Comparison of ENCODE assay signal across 9 mouse cellular contexts in genomic region chr9:21598198-21598597, GRCm38 (mm10). TPM values are rescaled to one million over a fixed set of nuclear protein-coding genes. Genes with fewer than 3 reads are reported as not detected.
DNase-seq lines count a peak whose midpoint lies in the region; ATAC-seq and TF ChIP-seq lines count a peak whose summit lies in the region.
"Had no signal": no experiment of that assay in that cellular context is flagged by ENCODE, and none has a peak within 500 bp of the region (broad histone marks: within the 10 kb centered on the region; RNA-seq: fewer than 3 reads in every experiment).

No protein-coding gene starts in this region.

- no peaks in the 10 kb centered on the region for H3K27me3 ChIP-seq in embryonic facial prominence, embryonic 11.5 days (ENCODE audit: control insufficient read depth, insufficient read depth, low read length)
- no peaks in the 10 kb centered on the region for H3K27me3 ChIP-seq in embryonic facial prominence, embryonic 10.5 days (replicated peaks; ENCODE audit: low read depth, poor library complexity, severe bottlenecking)
- H3K27me3 ChIP-seq: Patski had no signal

- no peaks in the 10 kb centered on the region for H3K9me3 ChIP-seq in embryonic facial prominence, embryonic 11.5 days (replicated peaks; ENCODE audit: control insufficient read depth, low read length)
- H3K9me3 ChIP-seq in embryonic facial prominence, embryonic 10.5 days, result no peaks in the 10 kb centered on the region

- H3K4me2 ChIP-seq in embryonic facial prominence, embryonic 11.5 days (ENCODE audit: low read depth, low read length), result no peak overlapping the region

- no peak overlapping the region for H3K4me3 ChIP-seq in embryonic facial prominence, embryonic 11.5 days (ENCODE audit: low read depth, low read length)
- no peak overlapping the region for H3K4me3 ChIP-seq in embryonic facial prominence, embryonic 10.5 days
- no peak overlapping the region for H3K4me3 ChIP-seq in bone marrow macrophage, adult 2 months (ENCODE audit: insufficient read depth, low read length)

- 37% methylated on average over 2 of the region's 2 CpGs for WGBS in embryonic facial prominence, embryonic 11.5 days
- WGBS in embryonic facial prominence, embryonic 10.5 days, result 34% methylated on average over 2 of the region's 2 CpGs

- no peak overlapping the region for H3K27ac ChIP-seq in embryonic facial prominence, embryonic 11.5 days (replicated peaks; ENCODE audit: low read depth, low read length)
- H3K27ac ChIP-seq in embryonic facial prominence, embryonic 10.5 days (replicated peaks), result no peak overlapping the region
- no peak overlapping the region for H3K27ac ChIP-seq in bone marrow macrophage, adult 2 months (ENCODE audit: insufficient read depth, low read depth, low read length)

- no peaks in the 10 kb centered on the region for H3K36me3 ChIP-seq in embryonic facial prominence, embryonic 11.5 days (replicated peaks; ENCODE audit: control insufficient read depth, insufficient read depth, low read depth, low read length)
- peaks cover 24% of the 10 kb centered on the region for H3K36me3 ChIP-seq in embryonic facial prominence, embryonic 10.5 days (replicated peaks)

- 0 out of 2 replicates have a peak, but pooled peaks have one; percentile 17 for TF ChIP-seq CTCF in bone marrow macrophage, adult 2 months (IDR thresholded peaks at IDR 0.05; ENCODE audit: low read depth, low read length)

- TF ChIP-seq POLR2A in bone marrow macrophage, adult 2 months (IDR thresholded peaks at IDR 0.05; ENCODE audit: borderline replicate concordance, low read depth, low read length), result no peak

- no peaks in the 10 kb centered on the region for H3K4me1 ChIP-seq in embryonic facial prominence, embryonic 11.5 days (ENCODE audit: control insufficient read depth, insufficient read depth, low read length)
- peaks cover 12% of the 10 kb centered on the region for H3K4me1 ChIP-seq in embryonic facial prominence, embryonic 10.5 days
- peaks cover 16% of the 10 kb centered on the region; the same call in 1 of the 2 replicates for H3K4me1 ChIP-seq in bone marrow macrophage, adult 2 months (ENCODE audit: control insufficient read depth, insufficient read depth, low read length)

- no peak for ATAC-seq in embryonic facial prominence, embryonic 11.5 days (replicated peaks; ENCODE audit: insufficient number of reproducible peaks, low FRiP score, low TSS enrichment, low read depth)
- ATAC-seq: Patski had no signal

- peak; percentile 44 for DNase-seq in embryonic facial prominence, embryonic 11.5 days (ENCODE audit: low spot score)
- no peak for DNase-seq in embryonic facial prominence, embryonic 10.5 days (ENCODE audit: low spot score)
- DNase-seq in A20 (ENCODE audit: low read depth, low spot score), result peak; percentile 49
- DNase-seq in lung, postnatal 25 days (ENCODE audit: low spot score), result peak; percentile 35
- DNase-seq in ovary, postnatal 36 days (ENCODE audit: low spot score), result no peak
- DNase-seq in testis, postnatal 14 days (ENCODE audit: low spot score), result no peak
- DNase-seq in left cerebral cortex, adult 18-20 months (ENCODE audit: low spot score in 2 of 2), result no peak

- no peak overlapping the region for H3K9ac ChIP-seq in embryonic facial prominence, embryonic 11.5 days (replicated peaks; ENCODE audit: low read length)

RNA-seq across cellular contexts. Expression of gene Yipf2, which starts 5.6 kb away (rescaled TPM):
- polyA plus RNA-seq in embryonic facial prominence, embryonic 11.5 days (2014; fragmentation: Nextera tagmentation; extraction: Ambion mirVana), result 13.1 and 13.8 TPM in 2 replicates
- polyA plus RNA-seq in embryonic facial prominence, embryonic 10.5 days (2016; fragmentation: Nextera tagmentation; extraction: Ambion mirVana), result 19.0 and 21.2 TPM in 2 replicates
- 16.1 and 17.9 TPM in 2 replicates for polyA plus RNA-seq in bone marrow macrophage, adult 2 months (2012; ENCODE audit: insufficient read depth, insufficient read length, missing spikeins)
- total RNA-seq in left cerebral cortex, adult 18-20 months (2021), result 10 to 100 TPM; 22.5 to 23.4 TPM

RNA-seq across cellular contexts. Expression of gene Timm29, which starts 5.7 kb away (rescaled TPM):
- 51.2 and 52.9 TPM in 2 replicates for polyA plus RNA-seq in embryonic facial prominence, embryonic 11.5 days (2014; fragmentation: Nextera tagmentation; extraction: Ambion mirVana)
- polyA plus RNA-seq in embryonic facial prominence, embryonic 10.5 days (2016; fragmentation: Nextera tagmentation; extraction: Ambion mirVana), result 32.0 and 32.7 TPM in 2 replicates
- polyA plus RNA-seq in bone marrow macrophage, adult 2 months (2012; ENCODE audit: insufficient read depth, insufficient read length, missing spikeins), result 15.5 and 16.4 TPM in 2 replicates
- total RNA-seq in left cerebral cortex, adult 18-20 months (2021), result 10 to 100 TPM; 51.8 to 55.1 TPM

RNA-seq across cellular contexts. Expression of gene Smarca4, which starts 17.8 kb away (rescaled TPM):
- polyA plus RNA-seq in embryonic facial prominence, embryonic 11.5 days (2014; fragmentation: Nextera tagmentation; extraction: Ambion mirVana), result 106 and 119 TPM in 2 replicates
- polyA plus RNA-seq in embryonic facial prominence, embryonic 10.5 days (2016; fragmentation: Nextera tagmentation; extraction: Ambion mirVana), result 157 and 165 TPM in 2 replicates
- polyA plus RNA-seq in bone marrow macrophage, adult 2 months (2012; ENCODE audit: insufficient read depth, insufficient read length, missing spikeins), result 43.7 and 49.8 TPM in 2 replicates
- 100 to 1,000 TPM; 108 to 114 TPM for total RNA-seq in left cerebral cortex, adult 18-20 months (2021)

RNA-seq across cellular contexts. Expression of gene Carm1, which starts 51.5 kb away (rescaled TPM):
- polyA plus RNA-seq in embryonic facial prominence, embryonic 11.5 days (2014; fragmentation: Nextera tagmentation; extraction: Ambion mirVana), result 62.4 and 64.2 TPM in 2 replicates
- polyA plus RNA-seq in embryonic facial prominence, embryonic 10.5 days (2016; fragmentation: Nextera tagmentation; extraction: Ambion mirVana), result 73.1 and 84.1 TPM in 2 replicates
- polyA plus RNA-seq in bone marrow macrophage, adult 2 months (2012; ENCODE audit: insufficient read depth, insufficient read length, missing spikeins), result 19.1 and 20.5 TPM in 2 replicates
- total RNA-seq in left cerebral cortex, adult 18-20 months (2021), result 10 to 100 TPM; 73.8 to 74.8 TPM

Comparison
In these comparisons a context has a peak if more than half of its experiments do, and no peak if none do; other contexts are left out.
1. DNase-seq: peak in embryonic facial prominence, embryonic 11.5 days (single experiment), A20 (single experiment) and lung, postnatal 25 days (single experiment); none in embryonic facial prominence, embryonic 10.5 days (single experiment), ovary, postnatal 36 days (single experiment), testis, postnatal 14 days (single experiment) and left cerebral cortex, adult 18-20 months (0 of 2).